Mouse (Mus musculus) embryonic fibroblast, embryonic 13.5 days (primary cell): Measurements from ENCODE around the gene BC035947. TPM values are rescaled to one million over a fixed set of nuclear protein-coding genes. Genes with fewer than 3 reads are reported as not detected.
A peak's percentile ranks its signal among the peaks of the same experiment; 100 is the strongest.

Experiments used
- H3K27ac ChIP-seq: 2 replicates; pipeline ENCODE4 v1.5.1; 2012; ENCODE audit warnings: low read length, control low read depth, inconsistent platforms; ENCODE audit not compliant: insufficient read depth
- H3K4me1 ChIP-seq: 2 replicates; pipeline ENCODE4 v1.6.1; 2011; ENCODE audit warnings: low read length; ENCODE audit not compliant: control insufficient read depth, insufficient read depth
- H3K4me3 ChIP-seq: 2 replicates; pipeline ENCODE4 v1.5.1; 2011; ENCODE audit warnings: mild to moderate bottlenecking, control low read depth, low read length; ENCODE audit not compliant: insufficient read depth
- CTCF ChIP-seq: IDR thresholded peaks from 2 replicates; pipeline ENCODE4 v1.5.1; 2011; ENCODE audit warnings: mild to moderate bottlenecking, control low read depth, low read length, moderate library complexity, borderline replicate concordance; ENCODE audit not compliant: insufficient read depth
- POLR2A ChIP-seq: IDR thresholded peaks from 2 replicates; pipeline ENCODE4 v1.6.1; 2011; ENCODE audit warnings: low read depth, mild to moderate bottlenecking, control low read depth, low read length, moderate library complexity
- polyA plus RNA-seq: library from polyadenylated mRNA; stranded (reverse); fragments of >200 nt; gene quantifications from 2 replicates; pipeline ENCODE4 v1.2.4, GENCODE M21; 2011; ENCODE audit warnings: low read depth; ENCODE audit not compliant: missing spikeins, insufficient read length

Gene BC035947
- polyA plus RNA-seq, 1 experiment = not detected

- Histone ChIP-seq H3K4me3 (no peak overlapping the region), H3K4me1 (peaks cover 11% of the 10 kb centered on the region), H3K27ac (no peak overlapping the region)
- no peak for TF ChIP-seq POLR2A
- TF ChIP-seq CTCF = no peak
Measured at GRCm38 (mm10) chr1:78534428-78535150, 22.6 kb upstream of the BC035947 start.

- H3K4me3 ChIP-seq = no peak overlapping the region
- H3K27ac ChIP-seq = no peak overlapping the region
- no peak for TF ChIP-seq CTCF
- TF ChIP-seq POLR2A = no peak
- peaks cover 14% of the 10 kb centered on the region; the same call in 1 of the 2 replicates for H3K4me1 ChIP-seq
Measured at GRCm38 (mm10) chr1:78532184-78532800, 20.3 kb upstream of the BC035947 start.

- TF ChIP-seq CTCF (no peak), POLR2A (no peak)
- Histone ChIP-seq H3K4me3 (no peak overlapping the region), H3K4me1 (peaks cover 14% of the 10 kb centered on the region; the same call in 1 of the 2 replicates), H3K27ac (no peak overlapping the region)
Measured at GRCm38 (mm10) chr1:78530500-78531215, 18.7 kb upstream of the BC035947 start.

- H3K4me1 ChIP-seq = peaks cover 14% of the 10 kb centered on the region; the same call in 1 of the 2 replicates
- TF ChIP-seq CTCF (no peak), POLR2A (no peak)
- no peak overlapping the region for H3K4me3 ChIP-seq
- H3K27ac ChIP-seq = no peak overlapping the region
Measured at GRCm38 (mm10) chr1:78529011-78529410, 17.1 kb upstream of the BC035947 start.

- Histone ChIP-seq H3K27ac (no peak overlapping the region), H3K4me1 (peaks cover 14% of the 10 kb centered on the region; the same call in 1 of the 2 replicates), H3K4me3 (no peak overlapping the region)
- TF ChIP-seq POLR2A = no peak
Measured at GRCm38 (mm10) chr1:78528356-78528755, 16.4 kb upstream of the BC035947 start.

- no peak overlapping the region for H3K4me3 ChIP-seq
- TF ChIP-seq POLR2A (no peak), CTCF (peak; percentile 95)
- no peak overlapping the region for H3K27ac ChIP-seq
- peaks cover 11% of the 10 kb centered on the region; the same call in 1 of the 2 replicates for H3K4me1 ChIP-seq
Measured at GRCm38 (mm10) chr1:78525189-78525886, 13.4 kb upstream of the BC035947 start.

- no peak overlapping the region for H3K4me3 ChIP-seq
Measured at GRCm38 (mm10) chr1:78518907-78519306, 6.9 kb upstream of the BC035947 start.

GRCm38 (mm10) chr1:78512756-78513155, 798 bp upstream of the BC035947 start:
- H3K27ac ChIP-seq = no peak overlapping the region

More at GRCm38 (mm10) chr1:78518907-78519306, 6.9 kb upstream of the BC035947 start:
- no peak overlapping the region for H3K27ac ChIP-seq
- H3K4me1 ChIP-seq = no peaks in the 10 kb centered on the region
- TF ChIP-seq POLR2A = no peak
- no peak for TF ChIP-seq CTCF

GRCm38 (mm10) chr1:78510862-78511261, 1.1 kb downstream of the BC035947 start, which contains the start of gene Mogat1:
Gene Mogat1, plus strand, starts transcription at chr1:78510991.
- H3K27ac ChIP-seq = no peak within 1 kb of the TSS
- H3K4me1 ChIP-seq = no peaks in the 10 kb centered on the region
- no peak for TF ChIP-seq CTCF
- TF ChIP-seq POLR2A = no peak
- no peak within 1 kb of the TSS for H3K4me3 ChIP-seq

More at GRCm38 (mm10) chr1:78512756-78513155, 798 bp upstream of the BC035947 start:
- Histone ChIP-seq H3K4me1 (no peaks in the 10 kb centered on the region), H3K4me3 (no peak overlapping the region)
- TF ChIP-seq CTCF (no peak), POLR2A (no peak)
